ENCODE assay signal across 8 mouse cellular contexts in genomic region chr7:80339371-80339770, GRCm38 (mm10). TPM values are rescaled to one million over a fixed set of nuclear protein-coding genes. Genes with fewer than 3 reads are reported as not detected.
A peak's percentile ranks its signal among the peaks of the same experiment; 100 is the strongest.
DNase-seq lines count a peak whose midpoint lies in the region; ATAC-seq and TF ChIP-seq lines count a peak whose summit lies in the region.

No protein-coding gene starts in this region.

- no peak for TF ChIP-seq POLR2A in brain, embryonic 14.5 days (IDR thresholded peaks at IDR 0.05; ENCODE audit: borderline replicate concordance, extremely low read depth, insufficient read depth, insufficient read length, poor library complexity, severe bottlenecking)

- H3K4me1 ChIP-seq in heart, embryonic 13.5 days: peaks cover 54% of the 10 kb centered on the region
- H3K4me1 ChIP-seq in midbrain, embryonic 10.5 days: peaks cover 55% of the 10 kb centered on the region

- DNase-seq in kidney, adult 18-20 months: peak; percentile 32
- no peak for DNase-seq in kidney, adult 8-10 months
- DNase-seq in brain, embryonic 14.5 days (ENCODE audit: low read depth): peak; percentile 69
- DNase-seq in kidney, postnatal 36 days: peak; percentile 13 to 55
- DNase-seq in midbrain, embryonic 10.5 days (ENCODE audit: low spot score): peak; percentile 41
- DNase-seq in thymus, postnatal 0 days (ENCODE audit: low spot score): peak; percentile 37

- ATAC-seq in heart, embryonic 13.5 days (ENCODE audit: extremely low read depth, insufficient number of reproducible peaks, low FRiP score, low TSS enrichment): no peak
- ATAC-seq in activated CD4-positive, CD25-positive, alpha-beta regulatory T cell, adult 4 months: no peak

- H3K4me2 ChIP-seq in heart, embryonic 13.5 days: peak overlapping the region; percentile 93

- no peaks in the 10 kb centered on the region for H3K27me3 ChIP-seq in heart, embryonic 13.5 days (replicated peaks)
- H3K27me3 ChIP-seq in midbrain, embryonic 10.5 days (ENCODE audit: low read depth, poor library complexity, severe bottlenecking): peaks cover 16% of the 10 kb centered on the region

- WGBS in heart, embryonic 13.5 days: 8% methylated on average over 17 of the region's 17 CpGs
- WGBS in midbrain, embryonic 10.5 days: 12% methylated on average over 17 of the region's 17 CpGs

- peak overlapping the region; percentile 88 for H3K9ac ChIP-seq in heart, embryonic 13.5 days

- peak overlapping the region; percentile 72 for H3K4me3 ChIP-seq in heart, embryonic 13.5 days
- H3K4me3 ChIP-seq in midbrain, embryonic 10.5 days: peak overlapping the region; percentile 72

- H3K36me3 ChIP-seq in heart, embryonic 13.5 days: peaks cover 35% of the 10 kb centered on the region
- peaks cover 37% of the 10 kb centered on the region for H3K36me3 ChIP-seq in midbrain, embryonic 10.5 days

- peak overlapping the region; percentile 93 for H3K27ac ChIP-seq in heart, embryonic 13.5 days (replicated peaks)
- H3K27ac ChIP-seq in midbrain, embryonic 10.5 days (replicated peaks): peak overlapping the region; percentile 85

- no peaks in the 10 kb centered on the region for H3K9me3 ChIP-seq in heart, embryonic 13.5 days
- H3K9me3 ChIP-seq in midbrain, embryonic 10.5 days (replicated peaks): no peaks in the 10 kb centered on the region

- TF ChIP-seq CTCF in brain, embryonic 14.5 days (IDR thresholded peaks at IDR 0.05; ENCODE audit: borderline replicate concordance, extremely low read depth, insufficient read depth, insufficient read length): no peak

RNA-seq across cellular contexts. Expression of gene Unc45a, which starts 1.4 kb away (rescaled TPM):
- polyA plus RNA-seq in brain, embryonic 14.5 days (2012; rRNA removed): 73.6 and 85.0 TPM in 2 replicates
- 18.2 and 20.1 TPM in 2 replicates for polyA plus RNA-seq in heart, embryonic 13.5 days (2015; fragmentation: Nextera tagmentation; extraction: Ambion mirVana)
- 42.3 and 46.7 TPM in 2 replicates for polyA plus RNA-seq in midbrain, embryonic 10.5 days (2016; fragmentation: Nextera tagmentation; extraction: Ambion mirVana)
- polyA plus RNA-seq in thymus, postnatal 0 days (2015; fragmentation: Nextera tagmentation; extraction: Ambion mirVana): 31.0 and 32.3 TPM in 2 replicates
- polyA plus RNA-seq in activated CD4-positive, CD25-positive, alpha-beta regulatory T cell, adult 4 months (2017; shearing (Covaris generic)): 10 to 100 TPM; 31.9 to 45.2 TPM

RNA-seq across cellular contexts. Expression of gene Hddc3, which starts 3.5 kb away (rescaled TPM):
- 45.0 and 61.4 TPM in 2 replicates for polyA plus RNA-seq in brain, embryonic 14.5 days (2012; rRNA removed)
- 14.5 and 16.5 TPM in 2 replicates for polyA plus RNA-seq in heart, embryonic 13.5 days (2015; fragmentation: Nextera tagmentation; extraction: Ambion mirVana)
- polyA plus RNA-seq in midbrain, embryonic 10.5 days (2016; fragmentation: Nextera tagmentation; extraction: Ambion mirVana): 24.8 and 24.9 TPM in 2 replicates
- 8.4 and 12.7 TPM in 2 replicates for polyA plus RNA-seq in thymus, postnatal 0 days (2015; fragmentation: Nextera tagmentation; extraction: Ambion mirVana)
- polyA plus RNA-seq in activated CD4-positive, CD25-positive, alpha-beta regulatory T cell, adult 4 months (2017; shearing (Covaris generic)): 1 to 10 TPM; 8.6 to 9.0 TPM

RNA-seq across cellular contexts. Expression of gene Rccd1, which starts 15.1 kb away (rescaled TPM):
- polyA plus RNA-seq in brain, embryonic 14.5 days (2012; rRNA removed): 22.2 and 30.1 TPM in 2 replicates
- 7.3 and 7.8 TPM in 2 replicates for polyA plus RNA-seq in heart, embryonic 13.5 days (2015; fragmentation: Nextera tagmentation; extraction: Ambion mirVana)
- polyA plus RNA-seq in midbrain, embryonic 10.5 days (2016; fragmentation: Nextera tagmentation; extraction: Ambion mirVana): 12.6 and 13.4 TPM in 2 replicates
- 5.0 and 10.5 TPM in 2 replicates for polyA plus RNA-seq in thymus, postnatal 0 days (2015; fragmentation: Nextera tagmentation; extraction: Ambion mirVana)
- polyA plus RNA-seq in activated CD4-positive, CD25-positive, alpha-beta regulatory T cell, adult 4 months (2017; shearing (Covaris generic)): 1 to 10 TPM; 4.4 to 4.6 TPM

RNA-seq across cellular contexts. Expression of gene Man2a2, which starts 31.8 kb away (rescaled TPM):
- polyA plus RNA-seq in brain, embryonic 14.5 days (2012; rRNA removed): 59.9 and 78.3 TPM in 2 replicates
- polyA plus RNA-seq in heart, embryonic 13.5 days (2015; fragmentation: Nextera tagmentation; extraction: Ambion mirVana): 15.0 and 19.3 TPM in 2 replicates
- 15.7 and 18.4 TPM in 2 replicates for polyA plus RNA-seq in midbrain, embryonic 10.5 days (2016; fragmentation: Nextera tagmentation; extraction: Ambion mirVana)
- 7.1 and 10.3 TPM in 2 replicates for polyA plus RNA-seq in thymus, postnatal 0 days (2015; fragmentation: Nextera tagmentation; extraction: Ambion mirVana)
- 10 to 100 TPM; 15.8 to 21.8 TPM for polyA plus RNA-seq in activated CD4-positive, CD25-positive, alpha-beta regulatory T cell, adult 4 months (2017; shearing (Covaris generic))

RNA-seq across cellular contexts. Expression of gene Prc1, which starts 45.1 kb away (rescaled TPM):
- 37.3 and 62.3 TPM in 2 replicates for polyA plus RNA-seq in brain, embryonic 14.5 days (2012; rRNA removed)
- 121 and 133 TPM in 2 replicates for polyA plus RNA-seq in heart, embryonic 13.5 days (2015; fragmentation: Nextera tagmentation; extraction: Ambion mirVana)
- 253 and 279 TPM in 2 replicates for polyA plus RNA-seq in midbrain, embryonic 10.5 days (2016; fragmentation: Nextera tagmentation; extraction: Ambion mirVana)
- 103 and 113 TPM in 2 replicates for polyA plus RNA-seq in thymus, postnatal 0 days (2015; fragmentation: Nextera tagmentation; extraction: Ambion mirVana)
- polyA plus RNA-seq in activated CD4-positive, CD25-positive, alpha-beta regulatory T cell, adult 4 months (2017; shearing (Covaris generic)): 10 to 100 TPM; 49.3 to 56.0 TPM

Comparison
In these comparisons a context has a peak if more than half of its experiments do, and no peak if none do; other contexts are left out.
1. DNase-seq: peak in kidney, adult 18-20 months (single experiment), brain, embryonic 14.5 days (single experiment), kidney, postnatal 36 days (2 of 2), midbrain, embryonic 10.5 days (single experiment) and thymus, postnatal 0 days (single experiment); none in kidney, adult 8-10 months (0 of 2).